Mouse (Mus musculus) cerebellum, postnatal 10 days (tissue): Measurements from ENCODE around the gene Lnx2.

Experiments
- DNase-seq, 2 experiments: peaks; one replicate each; pipeline ENCODE4 v3.0.0; 2021; ENCODE audit warnings: mixed read lengths in 2 of 2

Lnx2 gene

GRCm38 (mm10) chr5:147050816-147051499 lies 25.4 kb downstream of the Lnx2 start:
- no peak for DNase-seq

GRCm38 (mm10) chr5:147049544-147050209 lies 26.7 kb downstream of the Lnx2 start:
- no peak for DNase-seq

- no peak for DNase-seq
Measured at GRCm38 (mm10) chr5:147045929-147046328, 30.5 kb downstream of the Lnx2 start.

- DNase-seq = no peak
Measured at GRCm38 (mm10) chr5:147045311-147045710, 31.1 kb downstream of the Lnx2 start.

GRCm38 (mm10) chr5:147043240-147043844 lies 33.0 kb downstream of the Lnx2 start:
- no peak for DNase-seq

GRCm38 (mm10) chr5:147041965-147042937 lies 34.1 kb downstream of the Lnx2 start:
- no peak for DNase-seq

- DNase-seq = no peak
Measured at GRCm38 (mm10) chr5:147039394-147039793, 37.0 kb downstream of the Lnx2 start.

- DNase-seq = no peak
Measured at GRCm38 (mm10) chr5:147037601-147038000, 38.8 kb downstream of the Lnx2 start.

GRCm38 (mm10) chr5:147036661-147037060 lies 39.7 kb downstream of the Lnx2 start:
- no peak for DNase-seq

- DNase-seq = no peak
Measured at GRCm38 (mm10) chr5:147036028-147036427, 40.4 kb downstream of the Lnx2 start.

- DNase-seq = no peak
Measured at GRCm38 (mm10) chr5:147035301-147035700, 41.1 kb downstream of the Lnx2 start.

GRCm38 (mm10) chr5:147034283-147034682 lies 42.1 kb downstream of the Lnx2 start:
- no peak for DNase-seq

- no peak for DNase-seq
Measured at GRCm38 (mm10) chr5:147033155-147033554, 43.2 kb downstream of the Lnx2 start.

- no peak for DNase-seq
Measured at GRCm38 (mm10) chr5:147031281-147031680, 45.1 kb downstream of the Lnx2 start.

- DNase-seq = peak; percentile 76 to 77
Measured at GRCm38 (mm10) chr5:147024331-147025034, 51.9 kb downstream of the Lnx2 start.

GRCm38 (mm10) chr5:147023245-147023970 lies 53.0 kb downstream of the Lnx2 start:
- peak; percentile 80 to 81 for DNase-seq

GRCm38 (mm10) chr5:147021546-147022265 lies 54.7 kb downstream of the Lnx2 start:
- DNase-seq = peak; percentile 46 to 47

GRCm38 (mm10) chr5:147020579-147020978 lies 55.8 kb downstream of the Lnx2 start:
- no peak for DNase-seq

- DNase-seq = no peak
Measured at GRCm38 (mm10) chr5:147018761-147019160, 57.6 kb downstream of the Lnx2 start.

- no peak for DNase-seq
Measured at GRCm38 (mm10) chr5:147017526-147017925, 58.9 kb downstream of the Lnx2 start.

GRCm38 (mm10) chr5:147016622-147017021 lies 59.8 kb downstream of the Lnx2 start:
- DNase-seq = no peak
